In genomic region chr13:65112459-65113110, GRCm38 (mm10) we compare ENCODE assay signal across 8 mouse cellular contexts. TPM values are rescaled to one million over a fixed set of nuclear protein-coding genes. Genes with fewer than 3 reads are reported as not detected.
DNase-seq lines count a peak whose midpoint lies in the region; ATAC-seq lines count a peak whose summit lies in the region.

Gene Mfsd14b (minus strand): TSS chr13:65112975.

- peak; percentile 83 to 88 for DNase-seq in adrenal gland, adult 18-20 months (ENCODE audit: low spot score in 2 of 2)
- peak; percentile 95 for DNase-seq in embryo, embryonic 11 days
- DNase-seq in gastrocnemius, postnatal 25 days, result peak; percentile 83
- peak; percentile 94 for DNase-seq in intestine, embryonic 14.5 days (ENCODE audit: low spot score)
- DNase-seq in left cerebral cortex, postnatal 14 days (ENCODE audit: low spot score in 2 of 2), result peak; percentile 92 to 95
- DNase-seq in mesoderm, embryonic 11.5 days (ENCODE audit: low read depth, low spot score), result peak; percentile 94
- peak; percentile 87 to 93 for DNase-seq in right cerebral cortex, postnatal 36 days (ENCODE audit: low spot score in 2 of 2)
- DNase-seq in yolk sac, embryonic 10.5 days (ENCODE audit: low spot score), result peak; percentile 92

- H3K4me1 ChIP-seq in intestine, embryonic 14.5 days (replicated peaks; ENCODE audit: control insufficient read depth, insufficient read depth, low read length), result no peaks in the 10 kb centered on the region; the same call in 1 of the 2 replicates

- H3K9me3 ChIP-seq in intestine, embryonic 14.5 days (ENCODE audit: control insufficient read depth, low read length), result 0 out of 2 replicates have a peak, but pooled peaks cover 3% of the 10 kb centered on the region

- H3K27me3 ChIP-seq in intestine, embryonic 14.5 days (replicated peaks; ENCODE audit: control insufficient read depth, insufficient read depth, low read length), result no peaks in the 10 kb centered on the region

- peak within 1 kb of the TSS; percentile 66 for H3K4me3 ChIP-seq in intestine, embryonic 14.5 days (ENCODE audit: low read depth, low read length)

- H3K27ac ChIP-seq in intestine, embryonic 14.5 days (ENCODE audit: low read depth), result peak within 1 kb of the TSS; percentile 93

- peak within 1 kb of the TSS; percentile 75 for H3K9ac ChIP-seq in intestine, embryonic 14.5 days (ENCODE audit: low read length)

- intact Hi-C loops in left cerebral cortex, postnatal 14 days (cut with DNase I), result loop anchor here (5.0 to 10.0 kb wide), 2 partner anchors 130 to 678 kb away; partner anchors contain the start of gene Cdk20

- WGBS in intestine, embryonic 14.5 days, result under 1% methylated on average over 60 of the region's 60 CpGs

- H3K4me2 ChIP-seq in intestine, embryonic 14.5 days (ENCODE audit: low read length), result peak within 1 kb of the TSS; percentile 76

- ATAC-seq in intestine, embryonic 14.5 days (replicated peaks; ENCODE audit: low FRiP score, low TSS enrichment, low read depth), result peak; percentile 99

- H3K36me3 ChIP-seq in intestine, embryonic 14.5 days (ENCODE audit: control insufficient read depth, insufficient read depth, low read length), result no peaks in the 10 kb centered on the region

RNA-seq across cellular contexts. Expression of gene Mfsd14b, which starts in this region (rescaled TPM):
- total RNA-seq in adrenal gland, adult 18-20 months (2021), result 10 to 100 TPM; 33.9 to 46.3 TPM
- total RNA-seq in gastrocnemius, postnatal 25 days (2021), result 1 to 10 TPM; 7.5 to 8.3 TPM
- 55.6 and 56.7 TPM in 2 replicates for polyA plus RNA-seq in intestine, embryonic 14.5 days (2014; fragmentation: Nextera tagmentation; extraction: Ambion mirVana)
- 10 to 100 TPM; 38.3 to 42.3 TPM for total RNA-seq in left cerebral cortex, postnatal 14 days (2021)

Comparison
In these comparisons a context has a peak if more than half of its experiments do, and no peak if none do; other contexts are left out.
1. Peak in every context shown above with its lines: DNase-seq, ATAC-seq, H3K4me3 ChIP-seq and H3K27ac ChIP-seq.